In the genomic region with DNA sequence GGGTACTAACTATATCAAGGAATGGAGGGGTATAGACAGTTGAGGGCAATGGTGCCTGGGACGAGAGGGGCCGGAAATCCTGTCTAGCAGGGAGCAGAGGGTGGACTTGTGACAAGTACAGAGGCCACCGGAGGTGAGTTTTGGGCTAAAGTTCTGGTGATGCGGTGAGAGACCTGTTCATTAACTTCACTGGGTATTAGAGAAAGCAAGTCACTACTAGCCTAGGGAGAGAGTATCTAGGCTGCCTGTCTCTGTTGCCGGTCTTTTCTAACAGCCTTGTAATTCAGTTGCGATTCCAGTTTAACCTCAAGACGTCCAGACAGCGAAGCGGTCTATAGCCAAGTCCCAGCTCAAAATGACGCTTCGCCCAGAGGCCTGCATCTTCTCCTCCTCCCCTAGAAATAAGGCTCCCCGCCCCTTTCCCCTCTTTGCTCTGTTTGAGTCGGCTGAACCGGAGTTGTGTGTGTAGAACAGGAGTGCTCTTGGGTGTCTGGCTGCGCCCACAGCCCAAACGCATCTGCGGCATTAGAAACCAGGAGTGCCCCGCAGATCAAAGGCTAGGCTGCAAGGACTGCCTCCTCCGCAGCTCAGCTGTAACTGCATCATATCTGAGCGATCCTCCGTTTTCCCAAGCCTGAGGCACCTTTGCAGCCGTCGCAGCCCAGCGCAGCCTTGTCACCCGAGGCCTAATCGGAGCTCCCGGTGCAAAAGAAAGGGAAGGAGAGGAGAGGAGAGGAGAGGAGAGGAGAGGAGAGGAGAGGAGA, we compare ENCODE assay signal across 8 mouse cellular contexts. TPM values are rescaled to one million over a fixed set of nuclear protein-coding genes. Genes with fewer than 3 reads are reported as not detected.
DNase-seq lines count a peak whose midpoint lies in the region; ATAC-seq lines count a peak whose summit lies in the region.

No protein-coding gene starts in this region.

- peak; percentile 38 for DNase-seq in retina, embryonic 14.5 days (ENCODE audit: low spot score)
- no peak for DNase-seq in retina, postnatal 1 day
- peak; percentile 55 to 68 for DNase-seq in heart, adult 18-20 months
- DNase-seq in kidney, postnatal 14 days = peak; percentile 26
- no peak for DNase-seq in urinary bladder, adult 2 months (ENCODE audit: low spot score)
- DNase-seq in left cerebral cortex, adult 11 months (ENCODE audit: low spot score) = no peak

- ATAC-seq in megakaryocyte progenitor cell, adult 5-6 weeks (replicated peaks; ENCODE audit: poor library complexity) = 0 out of 2 replicates have a peak, but pooled peaks have one; percentile 3
- no peak for ATAC-seq in cerebellum, adult (ENCODE audit: insufficient number of reproducible peaks, low FRiP score, low TSS enrichment)

RNA-seq across cellular contexts. Expression of gene Hlx, which starts 1.8 kb away (rescaled TPM):
- total RNA-seq in heart, adult 18-20 months (2021) = 1 to 10 TPM; 6.8 to 6.9 TPM
- 11.6 and 14.7 TPM in 2 replicates for total RNA-seq in megakaryocyte progenitor cell, adult 5-6 weeks (2015)
- total RNA-seq in megakaryocyte progenitor cell, adult 5-6 weeks (2017) = 10.3 and 15.2 TPM in 2 replicates
- polyA plus RNA-seq in urinary bladder, adult 2 months (2012; rRNA removed) = 3.6 and 4.3 TPM in 2 replicates

Comparison
In these comparisons a context has a peak if more than half of its experiments do, and no peak if none do; other contexts are left out.
1. DNase-seq: peak in retina, embryonic 14.5 days (single experiment), heart, adult 18-20 months (2 of 2) and kidney, postnatal 14 days (single experiment); none in retina, postnatal 1 day (single experiment), urinary bladder, adult 2 months (single experiment) and left cerebral cortex, adult 11 months (single experiment).